Mouse (Mus musculus) ES-Bruce4 (cell line): ENCODE results near the gene Esyt1. TPM values are rescaled to one million over a fixed set of nuclear protein-coding genes. Genes with fewer than 3 reads are reported as not detected.
"Not testable (repeated sequence)": the region's sequence is repeated elsewhere in the genome, so short reads cannot be mapped to it uniquely, and the experiment has no call there.

Source experiments
- H3K27ac ChIP-seq: 2 replicates; pipeline ENCODE4 v1.5.1; 2012; ENCODE audit warnings: low read length, inconsistent platforms; ENCODE audit not compliant: insufficient read depth
- H3K27me3 ChIP-seq: 2 replicates; pipeline ENCODE4 v1.6.1; 2012; ENCODE audit warnings: mild to moderate bottlenecking, low read length, inconsistent platforms; ENCODE audit not compliant: control insufficient read depth, poor library complexity, insufficient read depth, severe bottlenecking
- H3K36me3 ChIP-seq: 2 replicates; pipeline ENCODE4 v1.6.1; 2012; ENCODE audit warnings: inconsistent platforms, mild to moderate bottlenecking, low read length, moderate library complexity; ENCODE audit not compliant: control insufficient read depth, poor library complexity, insufficient read depth, severe bottlenecking
- H3K4me1 ChIP-seq: one replicate; pipeline ENCODE4 v1.8.1; 2011; ENCODE audit warnings: low read length; ENCODE audit not compliant: control insufficient read depth, insufficient read depth
- H3K4me3 ChIP-seq: 2 replicates; pipeline ENCODE4 v1.5.1; 2011; ENCODE audit warnings: low read depth, mild to moderate bottlenecking, low read length
- H3K9ac ChIP-seq: 2 replicates; pipeline ENCODE4 v1.6.1; 2012; ENCODE audit warnings: low read depth, mild to moderate bottlenecking, inconsistent platforms; ENCODE audit not compliant: poor library complexity, severe bottlenecking
- H3K9me3 ChIP-seq: replicated peaks from 2 replicates; pipeline ENCODE4 v1.6.1; 2012; ENCODE audit warnings: mild to moderate bottlenecking, low read length, inconsistent platforms; ENCODE audit not compliant: control insufficient read depth, poor library complexity, insufficient read depth, severe bottlenecking
- CTCF ChIP-seq: IDR thresholded peaks from one replicate; pipeline ENCODE4 v1.8.1; 2011; ENCODE audit warnings: low read depth, low read length
- EP300 ChIP-seq: IDR thresholded peaks from 2 replicates; pipeline ENCODE4 v1.6.1; 2011; ENCODE audit warnings: low read depth, low read length; ENCODE audit not compliant: insufficient read depth
- POLR2A ChIP-seq: IDR thresholded peaks from one replicate; pipeline ENCODE4 v1.8.1; 2011; ENCODE audit warnings: low read length; ENCODE audit not compliant: insufficient read depth
- polyA plus RNA-seq: library from polyadenylated mRNA; stranded (reverse); fragments of >200 nt; gene quantifications from 2 replicates; pipeline ENCODE4 v1.2.4, GENCODE M21; 2011; ENCODE audit warnings: low read depth; ENCODE audit not compliant: missing spikeins, insufficient read depth, insufficient read length

The Esyt1 gene
- polyA plus RNA-seq, 1 experiment: 20.1 TPM

- H3K27ac ChIP-seq: no peak overlapping the region
- H3K27me3 ChIP-seq: no peaks in the 10 kb centered on the region
- TF ChIP-seq POLR2A: no peak
- no peak overlapping the region for H3K4me3 ChIP-seq
- H3K9ac ChIP-seq: peak overlapping the region; percentile 70
- peaks cover 7% of the 10 kb centered on the region for H3K36me3 ChIP-seq
- no peaks in the 10 kb centered on the region for H3K9me3 ChIP-seq
- peaks cover 3% of the 10 kb centered on the region for H3K4me1 ChIP-seq
These were observed 30.4 kb downstream of the Esyt1 start for GRCm38 (mm10) chr10:128495270-128495669.

GRCm38 (mm10) chr10:128494667-128495245, 30.9 kb downstream of the Esyt1 start:
- Histone ChIP-seq H3K4me1 (peaks cover 5% of the 10 kb centered on the region), H3K9ac (peak overlapping the region; percentile 70), H3K27ac (0 out of 2 replicates have a peak overlapping the region, but pooled peaks have one; percentile 32), H3K36me3 (peaks cover 10% of the 10 kb centered on the region), H3K4me3 (peak overlapping the region; percentile 79), H3K9me3 (no peaks in the 10 kb centered on the region), H3K27me3 (no peaks in the 10 kb centered on the region)
- TF ChIP-seq POLR2A: no peak
- TF ChIP-seq EP300: no peak
- TF ChIP-seq CTCF: no peak

- H3K36me3 ChIP-seq: peaks cover 10% of the 10 kb centered on the region
- peaks cover 5% of the 10 kb centered on the region for H3K4me1 ChIP-seq
- peak within 1 kb of the TSS; percentile 93 for H3K4me3 ChIP-seq
- H3K9ac ChIP-seq: peak within 1 kb of the TSS; percentile 70
- H3K27ac ChIP-seq: peak within 1 kb of the TSS; percentile 84
- no peaks in the 10 kb centered on the region for H3K9me3 ChIP-seq
- TF ChIP-seq POLR2A: peak; percentile 94
- TF ChIP-seq CTCF: peak; percentile 56
- 0 out of 2 replicates have a peak, but pooled peaks have one; percentile 14 for TF ChIP-seq EP300
- no peaks in the 10 kb centered on the region for H3K27me3 ChIP-seq
These were observed 31.7 kb downstream of the Esyt1 start, which contains the start of gene Myl6 for GRCm38 (mm10) chr10:128493695-128494666. Gene Myl6 (minus strand): TSS chr10:128494145.

- Histone ChIP-seq H3K9me3 (no peaks in the 10 kb centered on the region), H3K9ac (peak overlapping the region; percentile 70), H3K4me1 (peaks cover 5% of the 10 kb centered on the region), H3K4me3 (peak overlapping the region; percentile 93), H3K36me3 (peaks cover 10% of the 10 kb centered on the region), H3K27me3 (no peaks in the 10 kb centered on the region), H3K27ac (peak overlapping the region; percentile 49)
- no peak for TF ChIP-seq EP300
- TF ChIP-seq CTCF: no peak
These were observed 32.4 kb downstream of the Esyt1 start for GRCm38 (mm10) chr10:128493319-128493694.

- Histone ChIP-seq H3K36me3 (peaks cover 10% of the 10 kb centered on the region), H3K4me1 (peaks cover 5% of the 10 kb centered on the region), H3K9me3 (no peaks in the 10 kb centered on the region), H3K27me3 (no peaks in the 10 kb centered on the region), H3K4me3 (peak overlapping the region; percentile 93), H3K9ac (peak overlapping the region; percentile 70), H3K27ac (peak overlapping the region; percentile 49)
- TF ChIP-seq POLR2A (no peak), CTCF (no peak), EP300 (no peak)
These were observed 32.9 kb downstream of the Esyt1 start for GRCm38 (mm10) chr10:128492633-128493311.

GRCm38 (mm10) chr10:128492051-128492450, 33.6 kb downstream of the Esyt1 start:
- not testable (repeated sequence) for H3K27me3 ChIP-seq, H3K27ac ChIP-seq, H3K4me1 ChIP-seq, H3K9me3 ChIP-seq, H3K9ac ChIP-seq
- H3K36me3 ChIP-seq: peaks cover 15% of the 10 kb centered on the region
- peak overlapping the region; percentile 93; the same call in 1 of the 2 replicates for H3K4me3 ChIP-seq
